Mouse (Mus musculus) embryonic facial prominence, embryonic 11.5 days (tissue): ENCODE results near the gene Pnmal2. TPM values are rescaled to one million over a fixed set of nuclear protein-coding genes. Genes with fewer than 3 reads are reported as not detected.

Experiments
- ATAC-seq: fragments of 200-750 bp; cut with Nextera tagmentation; replicated peaks from 2 replicates; pipeline ENCODE4 v1.8.0; 2017; ENCODE audit warnings: low read depth; ENCODE audit not compliant: insufficient number of reproducible peaks, low FRiP score, low TSS enrichment
- DNase-seq: peaks from one replicate; pipeline ENCODE4 v3.0.0-alpha.2; 2015; ENCODE audit warnings: low spot score
- H3K27ac ChIP-seq: fragments of 300-500 bp; sonication (generic); replicated peaks from 2 replicates; pipeline ENCODE4 v1.5.1; 2014; ENCODE audit warnings: mild to moderate bottlenecking, low read depth, low read length, control low read depth
- H3K27me3 ChIP-seq: fragments of 300-500 bp; sonication (generic); 2 replicates; pipeline ENCODE4 v1.6.1; 2014; ENCODE audit warnings: mild to moderate bottlenecking, low read length, moderate library complexity, mixed read lengths; ENCODE audit not compliant: control insufficient read depth, insufficient read depth
- H3K36me3 ChIP-seq: fragments of 300-500 bp; sonication (generic); replicated peaks from 2 replicates; pipeline ENCODE4 v1.6.1; 2014; ENCODE audit warnings: low read depth, mild to moderate bottlenecking, low read length, moderate library complexity, mixed read lengths; ENCODE audit not compliant: control insufficient read depth, insufficient read depth
- H3K4me1 ChIP-seq: fragments of 300-500 bp; sonication (generic); 2 replicates; pipeline ENCODE4 v1.6.1; 2014; ENCODE audit warnings: low read length, mixed read lengths; ENCODE audit not compliant: control insufficient read depth, insufficient read depth
- H3K4me2 ChIP-seq: fragments of 300-500 bp; sonication (generic); 2 replicates; pipeline ENCODE4 v1.6.1; 2014; ENCODE audit warnings: low read depth, mild to moderate bottlenecking, control low read depth, low read length, moderate library complexity
- H3K4me3 ChIP-seq: fragments of 300-500 bp; sonication (generic); 2 replicates; pipeline ENCODE4 v1.5.1; 2014; ENCODE audit warnings: low read depth, low read length, control low read depth
- H3K9ac ChIP-seq: fragments of 300-500 bp; sonication (generic); replicated peaks from 2 replicates; pipeline ENCODE4 v1.6.1; 2014; ENCODE audit warnings: mild to moderate bottlenecking, control low read depth, low read length
- H3K9me3 ChIP-seq: fragments of 300-500 bp; sonication (generic); replicated peaks from 2 replicates; pipeline ENCODE4 v1.6.1; 2016; ENCODE audit warnings: mild to moderate bottlenecking, low read length, inconsistent platforms, mixed read lengths; ENCODE audit not compliant: control insufficient read depth
- WGBS: fragments of 180-500 bp; shearing (Covaris S2); extraction: QIAGEN DNeasy Blood & Tissue Kit; methylation state at CpG from one replicate; pipeline ENCODE4 v1.1.7; 2014; 5-methylcytosine and 5-hydroxymethylcytosine counted together
- polyA plus RNA-seq: library from polyadenylated mRNA; unstranded; fragments of >200 nt; fragmentation: Nextera tagmentation; extraction: Ambion mirVana; gene quantifications from 2 replicates; pipeline ENCODE4 v1.2.1, GENCODE M21; 2014

The Pnmal2 gene
- polyA plus RNA-seq, 1 experiment from 2014 or later, result 4.2 TPM

GRCm38 (mm10) chr7:16920150-16920579 is 24.3 kb upstream of the Pnmal2 start:
- WGBS, result 81% methylated on average over 7 of the region's 7 CpGs
- Histone ChIP-seq H3K4me2 (no peak overlapping the region), H3K27ac (no peak overlapping the region), H3K4me1 (peaks cover 20% of the 10 kb centered on the region), H3K27me3 (no peaks in the 10 kb centered on the region), H3K4me3 (no peak overlapping the region), H3K36me3 (peaks cover 8% of the 10 kb centered on the region), H3K9ac (no peak overlapping the region; the same call in 1 of the 2 replicates), H3K9me3 (no peaks in the 10 kb centered on the region)
- no peak for ATAC-seq
- no peak for DNase-seq

- DNase-seq (peak; percentile 76), ATAC-seq (no peak)
- Histone ChIP-seq H3K4me1 (peaks cover 20% of the 10 kb centered on the region), H3K4me3 (peak overlapping the region; percentile 68), H3K9ac (peak overlapping the region; percentile 48), H3K27me3 (no peaks in the 10 kb centered on the region), H3K36me3 (peaks cover 8% of the 10 kb centered on the region), H3K9me3 (no peaks in the 10 kb centered on the region), H3K27ac (peak overlapping the region; percentile 80), H3K4me2 (peak overlapping the region; percentile 79)
- 36% methylated on average over 21 of the region's 21 CpGs for WGBS
Observed at GRCm38 (mm10) chr7:16920818-16921791, 23.4 kb upstream of the Pnmal2 start.

- 38% methylated on average over 6 of the region's 6 CpGs for WGBS
- peak overlapping the region; percentile 79 for H3K4me2 ChIP-seq
- H3K27ac ChIP-seq, result peak overlapping the region; percentile 80
- peak overlapping the region; percentile 68 for H3K4me3 ChIP-seq
- no peaks in the 10 kb centered on the region for H3K9me3 ChIP-seq
- ATAC-seq (no peak), DNase-seq (no peak)
- H3K4me1 ChIP-seq, result peaks cover 20% of the 10 kb centered on the region
- H3K36me3 ChIP-seq, result peaks cover 5% of the 10 kb centered on the region
- H3K9ac ChIP-seq, result peak overlapping the region; percentile 48
- no peaks in the 10 kb centered on the region for H3K27me3 ChIP-seq
Observed at GRCm38 (mm10) chr7:16921881-16922335, 22.6 kb upstream of the Pnmal2 start.

- Histone ChIP-seq H3K27me3 (no peaks in the 10 kb centered on the region), H3K9ac (peak overlapping the region; percentile 86), H3K4me2 (peak overlapping the region; percentile 79), H3K36me3 (peaks cover 2% of the 10 kb centered on the region; the same call in 1 of the 2 replicates), H3K27ac (no peak overlapping the region; the same call in 1 of the 2 replicates), H3K4me1 (peaks cover 20% of the 10 kb centered on the region), H3K9me3 (no peaks in the 10 kb centered on the region), H3K4me3 (peak overlapping the region; percentile 68)
- WGBS, result 53% methylated on average over 10 of the region's 10 CpGs
- DNase-seq (no peak), ATAC-seq (no peak)
Observed at GRCm38 (mm10) chr7:16922360-16922973, 22.0 kb upstream of the Pnmal2 start.

- Histone ChIP-seq H3K4me3 (peak overlapping the region; percentile 68), H3K36me3 (peaks cover under 1% of the 10 kb centered on the region; the same call in 1 of the 2 replicates), H3K27me3 (no peaks in the 10 kb centered on the region), H3K9ac (peak overlapping the region; percentile 86), H3K9me3 (no peaks in the 10 kb centered on the region), H3K27ac (peak overlapping the region; percentile 87), H3K4me1 (peaks cover 20% of the 10 kb centered on the region), H3K4me2 (peak overlapping the region; percentile 79)
- WGBS, result under 1% methylated on average over 48 of the region's 57 CpGs
- DNase-seq (peak; percentile 32), ATAC-seq (peak; percentile 8; the same call in 1 of the 2 replicates)
Observed at GRCm38 (mm10) chr7:16923283-16924036, 21.0 kb upstream of the Pnmal2 start.

- peaks cover 20% of the 10 kb centered on the region for H3K4me1 ChIP-seq
- peak within 1 kb of the TSS; percentile 68 for H3K4me3 ChIP-seq
- H3K27ac ChIP-seq, result peak within 1 kb of the TSS; percentile 87
- H3K27me3 ChIP-seq, result no peaks in the 10 kb centered on the region
- peak within 1 kb of the TSS; percentile 79 for H3K4me2 ChIP-seq
- no peaks in the 10 kb centered on the region for H3K36me3 ChIP-seq
- no peaks in the 10 kb centered on the region for H3K9me3 ChIP-seq
- WGBS, result 1% methylated on average over 61 of the region's 64 CpGs
- ATAC-seq (peak; percentile 91), DNase-seq (peak; percentile 100)
- peak within 1 kb of the TSS; percentile 86 for H3K9ac ChIP-seq
Observed at GRCm38 (mm10) chr7:16924037-16924834, 20.2 kb upstream of the Pnmal2 start, which contains the start of gene Calm3. Gene Calm3 (minus strand): TSS chr7:16924114.

- Histone ChIP-seq H3K9ac (no peak overlapping the region), H3K27ac (no peak overlapping the region), H3K27me3 (no peaks in the 10 kb centered on the region), H3K4me3 (no peak overlapping the region), H3K9me3 (no peaks in the 10 kb centered on the region), H3K4me2 (no peak overlapping the region), H3K36me3 (no peaks in the 10 kb centered on the region), H3K4me1 (no peaks in the 10 kb centered on the region)
- ATAC-seq, result no peak
- no peak for DNase-seq
- 52% methylated on average over 2 of the region's 2 CpGs for WGBS
Observed at GRCm38 (mm10) chr7:16928341-16928740, 16.1 kb upstream of the Pnmal2 start.
